Mouse (Mus musculus): ENCODE data around the gene Actr5. TPM values are rescaled to one million over a fixed set of nuclear protein-coding genes. Genes with fewer than 3 reads are reported as not detected.

Gene Actr5
- 1 to 10 TPM; 5.0 to 6.4 (median 6.3) TPM for total RNA-seq (2022)

GRCm38 (mm10) chr2:158624718-158625222 is at the start of gene Actr5:
TSS of gene Actr5 (plus strand) at chr2:158624888.
- peak; percentile 94 for DNase-seq (ENCODE audit: low spot score)

GRCm38 (mm10) chr2:158579979-158580378 is 44.7 kb upstream of the Actr5 start:
- no peak for DNase-seq (ENCODE audit: low spot score)

GRCm38 (mm10) chr2:158584621-158585358 is 39.9 kb upstream of the Actr5 start:
- DNase-seq (ENCODE audit: low spot score) = peak; percentile 8

GRCm38 (mm10) chr2:158588524-158589271 is 36.0 kb upstream of the Actr5 start:
- DNase-seq (ENCODE audit: low spot score) = no peak

- DNase-seq (ENCODE audit: low spot score) = no peak
Measured at GRCm38 (mm10) chr2:158590495-158590894, 34.2 kb upstream of the Actr5 start.

- DNase-seq (ENCODE audit: low spot score) = no peak
Measured at GRCm38 (mm10) chr2:158591286-158591685, 33.4 kb upstream of the Actr5 start.

GRCm38 (mm10) chr2:158593371-158593770 is 31.3 kb upstream of the Actr5 start:
- no peak for DNase-seq (ENCODE audit: low spot score)

- DNase-seq (ENCODE audit: low spot score) = no peak
Measured at GRCm38 (mm10) chr2:158595103-158595502, 29.6 kb upstream of the Actr5 start.

GRCm38 (mm10) chr2:158595577-158595976 is 29.1 kb upstream of the Actr5 start:
- DNase-seq (ENCODE audit: low spot score) = no peak

GRCm38 (mm10) chr2:158596803-158597202 is 27.9 kb upstream of the Actr5 start:
- no peak for DNase-seq (ENCODE audit: low spot score)

- DNase-seq (ENCODE audit: low spot score) = no peak
Measured at GRCm38 (mm10) chr2:158600517-158600916, 24.2 kb upstream of the Actr5 start.

GRCm38 (mm10) chr2:158601326-158601725 is 23.4 kb upstream of the Actr5 start:
- DNase-seq (ENCODE audit: low spot score) = no peak

- no peak for DNase-seq (ENCODE audit: low spot score)
Measured at GRCm38 (mm10) chr2:158602663-158603062, 22.0 kb upstream of the Actr5 start.

GRCm38 (mm10) chr2:158606511-158606964 is 18.1 kb upstream of the Actr5 start:
- no peak for DNase-seq (ENCODE audit: low spot score)

- no peak for DNase-seq (ENCODE audit: low spot score)
Measured at GRCm38 (mm10) chr2:158609681-158610080, 15.0 kb upstream of the Actr5 start.

GRCm38 (mm10) chr2:158610488-158611325 is 14.0 kb upstream of the Actr5 start, which contains the start of gene Slc32a1:
TSS of gene Slc32a1 (plus strand) at chr2:158610767.
- no peak for DNase-seq (ENCODE audit: low spot score)

- DNase-seq (ENCODE audit: low spot score) = no peak
Measured at GRCm38 (mm10) chr2:158611326-158611719, 13.4 kb upstream of the Actr5 start.

GRCm38 (mm10) chr2:158611726-158612670 is 12.7 kb upstream of the Actr5 start:
- no peak for DNase-seq (ENCODE audit: low spot score)

GRCm38 (mm10) chr2:158612671-158613250 is 11.9 kb upstream of the Actr5 start:
- no peak for DNase-seq (ENCODE audit: low spot score)
